Mouse (Mus musculus): ENCODE results near the gene Smco3.

The Smco3 gene

GRCm38 (mm10) chr6:136845706-136846480, 10.6 kb upstream of the Smco3 start:
- no peak for DNase-seq (ENCODE audit: low spot score)

- no peak for DNase-seq (ENCODE audit: low spot score)
Observed at GRCm38 (mm10) chr6:136844903-136845302, 9.7 kb upstream of the Smco3 start.

- no peak for DNase-seq (ENCODE audit: low spot score)
Observed at GRCm38 (mm10) chr6:136837323-136837722, 2.1 kb upstream of the Smco3 start.

- no peak for DNase-seq (ENCODE audit: low spot score)
Observed at GRCm38 (mm10) chr6:136831712-136832111, 3.5 kb downstream of the Smco3 start.

- no peak for DNase-seq (ENCODE audit: low spot score)
Observed at GRCm38 (mm10) chr6:136828681-136829080, 6.6 kb downstream of the Smco3 start.

GRCm38 (mm10) chr6:136827881-136828561, 7.2 kb downstream of the Smco3 start, which contains the start of gene Wbp11:
TSS of gene Wbp11 (minus strand) at chr6:136828233.
- DNase-seq (ENCODE audit: low spot score): peak; percentile 98

GRCm38 (mm10) chr6:136827516-136827880, 7.8 kb downstream of the Smco3 start, which contains the start of gene BC049715:
TSS of gene BC049715 (plus strand) at chr6:136827626.
- DNase-seq (ENCODE audit: low spot score): no peak

GRCm38 (mm10) chr6:136827116-136827515, 8.1 kb downstream of the Smco3 start:
- no peak for DNase-seq (ENCODE audit: low spot score)

GRCm38 (mm10) chr6:136824987-136825386, 10.3 kb downstream of the Smco3 start:
- no peak for DNase-seq (ENCODE audit: low spot score)

GRCm38 (mm10) chr6:136821086-136821485, 14.2 kb downstream of the Smco3 start:
- no peak for DNase-seq (ENCODE audit: low spot score)

GRCm38 (mm10) chr6:136820381-136820780, 14.9 kb downstream of the Smco3 start:
- DNase-seq (ENCODE audit: low spot score): no peak

GRCm38 (mm10) chr6:136817549-136817948, 17.7 kb downstream of the Smco3 start:
- DNase-seq (ENCODE audit: low spot score): no peak

GRCm38 (mm10) chr6:136816826-136817225, 18.4 kb downstream of the Smco3 start:
- no peak for DNase-seq (ENCODE audit: low spot score)

- no peak for DNase-seq (ENCODE audit: low spot score)
Observed at GRCm38 (mm10) chr6:136815381-136815780, 19.9 kb downstream of the Smco3 start.

- no peak for DNase-seq (ENCODE audit: low spot score)
Observed at GRCm38 (mm10) chr6:136813117-136813516, 22.1 kb downstream of the Smco3 start.

- DNase-seq (ENCODE audit: low spot score): no peak
Observed at GRCm38 (mm10) chr6:136811196-136811595, 24.1 kb downstream of the Smco3 start.

- no peak for DNase-seq (ENCODE audit: low spot score)
Observed at GRCm38 (mm10) chr6:136809673-136810072, 25.6 kb downstream of the Smco3 start.

GRCm38 (mm10) chr6:136809077-136809476, 26.2 kb downstream of the Smco3 start:
- no peak for DNase-seq (ENCODE audit: low spot score)

- peak; percentile 11 for DNase-seq (ENCODE audit: low spot score)
Observed at GRCm38 (mm10) chr6:136808631-136809046, 26.6 kb downstream of the Smco3 start.

- DNase-seq (ENCODE audit: low spot score): peak; percentile 97
Observed at GRCm38 (mm10) chr6:136808014-136808417, 27.2 kb downstream of the Smco3 start, which contains the start of gene H2afj. TSS of gene H2afj (plus strand) at chr6:136808244.

GRCm38 (mm10) chr6:136807395-136808013, 27.7 kb downstream of the Smco3 start:
- DNase-seq (ENCODE audit: low spot score): no peak

GRCm38 (mm10) chr6:136806819-136807218, 28.4 kb downstream of the Smco3 start:
- DNase-seq (ENCODE audit: low spot score): no peak

GRCm38 (mm10) chr6:136805409-136805775, 29.9 kb downstream of the Smco3 start:
- DNase-seq (ENCODE audit: low spot score): no peak

Data from retina, embryonic 14.5 days (tissue).